Mouse (Mus musculus) NIH3T3 (cell line): ENCODE results near the gene Sertad2.
A peak's percentile ranks its signal among the peaks of the same experiment; 100 is the strongest.

ENCODE experiments used
- DNase-seq: peaks from one replicate; pipeline ENCODE4 v3.0.0-alpha.2; 2012; ENCODE audit warnings: low read depth

The Sertad2 gene

GRCm38 (mm10) chr11:20680781-20681180 lies 137.7 kb downstream of the Sertad2 start:
- no peak for DNase-seq

GRCm38 (mm10) chr11:20681679-20682078 lies 138.6 kb downstream of the Sertad2 start:
- DNase-seq, result no peak

GRCm38 (mm10) chr11:20691000-20691399 lies 147.9 kb downstream of the Sertad2 start:
- DNase-seq, result peak; percentile 93
